Mouse (Mus musculus): ENCODE results near the gene Ppp6r3.
A peak's percentile ranks its signal among the peaks of the same experiment; 100 is the strongest.

The Ppp6r3 gene

DNA sequence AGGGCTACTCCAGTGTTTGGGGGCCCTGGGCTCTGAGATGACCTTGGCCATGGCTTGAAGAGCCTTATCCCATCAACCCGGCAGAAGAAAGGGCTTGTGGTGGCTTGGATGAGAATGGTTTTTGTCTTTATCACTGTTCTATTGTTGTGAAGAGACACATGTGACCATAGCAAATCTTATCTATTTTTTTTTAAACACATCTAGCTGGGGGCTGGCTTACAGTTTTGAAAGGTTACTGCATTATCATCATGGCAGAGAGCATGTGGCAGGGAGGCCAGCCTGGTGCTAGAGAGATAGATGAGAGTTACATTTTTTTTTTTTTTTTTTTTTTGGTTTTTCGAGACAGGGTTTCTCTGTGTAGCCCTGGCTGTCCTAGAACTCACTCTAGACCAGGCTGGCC lies 143.6 kb downstream of the Ppp6r3 start:
- no peak for DNase-seq (ENCODE audit: low read depth)

DNA sequence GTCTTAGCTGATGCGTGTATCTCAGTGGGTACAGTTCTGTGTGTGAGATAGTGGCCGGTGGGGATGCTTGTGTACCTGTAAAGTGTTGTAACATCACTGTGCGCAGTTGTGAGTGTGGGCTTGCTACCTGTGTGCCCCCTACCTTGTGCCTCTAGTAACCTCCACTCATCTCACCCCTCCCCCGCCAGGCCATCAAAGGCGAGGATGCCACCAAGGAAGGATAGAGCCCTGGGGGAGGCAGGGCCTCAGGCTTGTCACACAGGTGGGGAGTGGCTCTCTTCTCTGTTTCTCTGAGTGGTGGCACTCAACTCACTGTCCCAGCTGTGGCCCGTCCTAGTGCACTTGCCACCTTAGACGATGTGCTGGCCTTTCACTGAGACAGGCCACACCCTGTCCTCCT lies 144.5 kb downstream of the Ppp6r3 start:
- DNase-seq (ENCODE audit: low read depth) = no peak

DNA sequence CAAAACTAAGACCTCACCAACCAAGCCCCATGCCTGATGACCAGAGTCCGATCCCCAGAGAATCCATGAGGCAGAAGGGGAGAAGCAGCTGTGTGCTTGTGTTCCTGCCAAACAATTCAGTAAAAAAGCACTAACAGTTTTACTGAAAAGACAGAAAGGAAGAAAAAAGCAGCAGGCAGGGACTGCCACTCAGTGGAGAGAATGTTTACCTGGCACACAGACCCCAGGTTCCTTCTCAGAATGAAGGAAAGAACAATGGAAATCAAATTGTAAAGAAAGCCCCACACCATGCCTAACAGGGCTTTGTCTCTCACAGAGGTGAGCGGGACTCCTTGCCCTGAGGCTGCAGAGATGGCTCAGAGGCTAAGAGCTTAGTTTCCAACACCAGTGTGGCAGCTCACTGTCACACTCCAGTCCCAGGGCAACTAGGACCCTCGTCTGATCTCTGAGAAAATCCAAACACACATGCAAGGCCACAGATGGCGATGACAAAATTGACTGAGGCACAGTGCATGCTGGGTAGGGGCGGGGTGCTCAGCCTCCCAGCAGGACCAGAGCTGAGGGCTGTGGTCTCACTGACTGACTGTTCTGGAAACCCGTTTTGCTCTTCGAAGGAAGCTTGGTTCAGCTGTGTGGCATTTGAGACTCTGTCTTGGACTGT lies 146.3 kb downstream of the Ppp6r3 start:
- DNase-seq (ENCODE audit: low read depth) = no peak

DNA sequence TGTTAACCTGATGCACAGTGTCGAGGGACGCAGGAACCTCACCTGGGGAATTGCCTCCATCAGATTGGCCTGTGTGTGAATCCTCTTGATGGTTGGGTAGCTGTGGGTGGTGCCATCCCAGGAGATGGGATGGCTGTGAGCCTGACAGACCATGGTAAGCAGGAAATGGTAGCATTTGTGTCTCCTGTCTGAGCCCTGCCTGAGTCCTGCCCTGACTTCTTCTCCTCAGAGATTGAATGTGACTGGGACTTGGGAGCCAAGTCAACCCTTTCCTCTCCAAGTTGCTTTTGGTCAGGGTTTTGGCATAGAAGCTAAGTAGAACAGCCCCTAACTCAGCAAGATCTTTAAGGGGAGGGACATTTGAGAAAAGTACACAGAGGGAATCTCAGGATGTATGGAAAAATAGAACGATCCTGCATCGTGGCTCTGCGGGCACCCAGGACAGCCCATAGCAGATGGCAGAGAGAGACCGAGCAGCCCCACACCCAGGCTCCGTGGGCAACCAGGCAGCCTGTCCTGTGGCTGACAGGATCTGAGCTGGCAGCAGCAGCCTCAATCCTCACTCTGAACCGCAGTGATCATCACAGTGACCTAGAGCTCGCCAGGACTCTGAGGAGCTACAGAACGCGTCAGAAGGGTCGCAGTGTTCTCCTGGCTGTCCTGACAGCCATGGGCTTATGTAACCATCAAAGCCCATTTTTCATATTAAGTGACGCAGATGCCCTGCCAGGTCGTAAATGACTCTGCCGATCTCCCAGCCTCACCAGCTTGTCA lies 147.3 kb downstream of the Ppp6r3 start:
- no peak for DNase-seq (ENCODE audit: low read depth)

DNA sequence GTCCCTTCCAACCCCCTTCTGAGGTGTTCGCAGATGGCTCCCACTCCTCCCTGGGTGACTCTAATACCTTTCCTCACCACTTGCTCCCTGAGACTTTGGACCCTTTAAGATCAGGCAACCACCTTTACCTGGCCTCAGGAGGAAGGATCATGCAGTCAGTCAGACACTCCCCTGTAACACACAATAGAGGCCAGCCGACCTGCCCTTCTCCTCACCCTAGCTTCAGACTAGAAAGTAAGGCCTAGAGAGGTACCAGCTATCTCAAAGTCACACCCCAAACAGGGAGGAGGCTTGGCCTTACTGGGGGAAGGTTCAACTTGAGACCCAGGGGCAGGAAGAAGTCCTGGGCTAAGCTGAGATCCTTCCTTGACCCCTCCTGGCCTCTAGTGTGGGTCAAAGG lies 151.3 kb downstream of the Ppp6r3 start:
- no peak for DNase-seq (ENCODE audit: low read depth)

DNA sequence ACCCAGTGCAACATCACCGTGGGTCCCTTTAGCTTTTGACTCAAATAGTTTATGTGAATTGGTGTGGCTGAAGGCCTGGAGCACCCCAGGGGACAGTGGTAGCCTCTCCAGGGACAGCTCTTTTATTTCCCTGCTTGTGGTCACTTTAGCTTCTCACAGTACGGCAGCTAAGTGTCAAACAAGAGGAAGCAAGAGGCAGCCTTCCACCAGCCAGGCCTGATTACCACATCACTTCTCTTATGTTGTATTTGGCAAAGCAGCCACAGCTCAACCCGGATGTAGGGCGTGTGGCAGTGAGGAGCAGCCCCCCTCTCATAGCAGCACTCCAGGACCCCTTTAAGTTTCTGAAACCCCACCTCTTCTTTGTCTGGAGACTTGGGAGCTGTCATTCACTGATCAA lies 152.6 kb downstream of the Ppp6r3 start:
- DNase-seq (ENCODE audit: low read depth) = no peak

DNA sequence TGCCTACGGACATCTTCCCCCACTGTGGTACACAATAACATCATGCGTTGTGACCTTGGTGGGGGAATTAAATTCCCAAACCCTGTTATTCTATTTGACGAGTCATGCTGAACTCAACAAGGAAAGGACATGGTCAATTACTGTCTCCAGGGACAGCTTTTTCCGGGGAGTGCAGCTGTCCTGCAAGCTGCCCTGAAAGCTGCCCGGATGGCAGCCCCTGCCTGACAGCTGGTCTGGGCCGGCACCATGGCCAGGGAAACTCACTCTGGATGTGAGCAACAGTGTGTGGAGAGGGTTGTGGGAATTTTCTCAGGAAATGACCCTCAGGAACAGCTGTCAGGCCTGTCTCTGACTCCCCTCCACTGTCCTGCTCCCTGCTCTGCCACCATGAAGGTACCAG lies 153.1 kb downstream of the Ppp6r3 start:
- no peak for DNase-seq (ENCODE audit: low read depth)

DNA sequence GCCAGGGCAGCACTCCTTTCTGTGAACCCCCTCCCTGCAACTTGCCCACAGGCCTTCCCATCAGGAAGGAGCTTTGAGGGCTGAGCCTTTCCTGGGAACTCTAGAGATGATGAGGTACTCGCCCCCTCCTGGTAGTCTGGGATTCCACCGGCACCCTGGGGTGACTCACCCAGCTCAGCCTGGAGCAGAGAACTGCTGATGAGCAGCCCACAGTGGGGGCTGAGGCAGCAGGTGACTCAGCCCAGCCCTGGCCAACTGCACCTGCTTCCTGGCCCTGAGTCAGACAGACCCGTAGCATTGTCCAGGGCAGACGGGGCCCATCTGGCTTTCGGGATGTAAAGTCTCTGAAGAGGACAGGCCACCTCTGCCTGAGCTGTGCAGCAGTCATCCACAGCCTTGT lies 156.3 kb downstream of the Ppp6r3 start:
- DNase-seq (ENCODE audit: low read depth) = peak; percentile 20

DNA sequence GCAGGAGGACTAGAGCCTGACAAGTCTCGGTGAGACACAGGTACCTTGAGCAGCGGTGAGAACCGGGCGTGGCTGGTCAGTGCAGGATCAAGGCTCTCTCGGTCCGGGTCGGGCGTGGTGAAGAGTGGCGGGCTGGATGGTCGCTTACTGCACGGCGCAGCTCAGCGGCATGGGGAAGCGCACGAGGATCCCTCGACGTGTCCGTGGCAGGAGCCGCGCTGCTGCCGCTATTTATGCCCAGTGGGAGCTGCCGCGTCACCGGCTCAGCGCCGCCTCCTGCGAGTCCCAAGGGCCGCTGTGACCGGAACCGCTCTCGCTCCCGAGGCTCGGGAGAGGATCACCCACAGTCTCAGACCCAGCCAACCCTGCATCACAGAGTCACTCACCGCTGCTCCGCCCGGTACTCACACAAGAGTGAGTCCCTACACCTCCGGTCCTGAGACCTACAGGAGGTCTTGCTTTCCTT lies 161.2 kb downstream of the Ppp6r3 start, which contains the start of gene Gal:
TSS of gene Gal (minus strand) at position 277 of the 466 bp plus-strand sequence.
- no peak for DNase-seq (ENCODE audit: low read depth)

DNA sequence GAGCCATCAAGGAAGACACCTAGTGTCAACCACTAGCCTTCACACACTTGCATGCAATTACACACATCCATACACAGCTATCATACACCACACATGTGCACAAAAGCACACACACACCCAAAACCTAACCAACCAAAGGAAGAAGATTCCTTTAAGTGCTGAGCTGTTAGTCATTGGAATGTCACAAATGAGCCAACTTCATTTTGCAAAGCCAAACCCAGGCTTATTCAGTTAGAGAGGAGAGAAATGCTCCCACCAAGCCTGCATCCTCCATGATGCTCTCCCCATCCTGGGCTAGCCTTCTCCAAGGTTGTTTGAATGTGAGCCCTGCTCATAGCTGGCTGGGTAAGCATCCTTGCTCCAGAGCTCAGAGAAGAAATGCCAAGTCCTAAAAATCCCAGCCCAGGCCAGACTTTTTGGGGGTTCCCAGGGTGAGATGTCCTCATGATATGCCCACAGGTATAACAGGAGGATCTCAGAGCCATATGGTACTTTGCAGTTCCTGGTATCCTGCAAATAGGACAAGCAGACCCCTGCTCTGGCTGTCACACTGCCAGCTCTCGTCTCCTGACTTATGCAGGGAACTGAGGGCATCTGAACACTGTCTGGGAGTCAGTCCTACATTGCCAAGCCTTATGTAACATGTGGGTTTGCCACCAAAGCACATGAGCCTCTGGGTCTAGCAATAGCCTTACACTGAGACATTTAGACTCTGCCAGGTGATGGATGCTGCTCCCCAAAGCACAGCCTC lies 169.8 kb downstream of the Ppp6r3 start:
- no peak for DNase-seq (ENCODE audit: low read depth)
